Mouse (Mus musculus): ENCODE data around the gene Naa15. TPM values are rescaled to one million over a fixed set of nuclear protein-coding genes. Genes with fewer than 3 reads are reported as not detected.

Gene Naa15
- total and polyA plus RNA-seq, 3 experiments: 27.6 to 95.3 (median 59.0) TPM

DNA sequence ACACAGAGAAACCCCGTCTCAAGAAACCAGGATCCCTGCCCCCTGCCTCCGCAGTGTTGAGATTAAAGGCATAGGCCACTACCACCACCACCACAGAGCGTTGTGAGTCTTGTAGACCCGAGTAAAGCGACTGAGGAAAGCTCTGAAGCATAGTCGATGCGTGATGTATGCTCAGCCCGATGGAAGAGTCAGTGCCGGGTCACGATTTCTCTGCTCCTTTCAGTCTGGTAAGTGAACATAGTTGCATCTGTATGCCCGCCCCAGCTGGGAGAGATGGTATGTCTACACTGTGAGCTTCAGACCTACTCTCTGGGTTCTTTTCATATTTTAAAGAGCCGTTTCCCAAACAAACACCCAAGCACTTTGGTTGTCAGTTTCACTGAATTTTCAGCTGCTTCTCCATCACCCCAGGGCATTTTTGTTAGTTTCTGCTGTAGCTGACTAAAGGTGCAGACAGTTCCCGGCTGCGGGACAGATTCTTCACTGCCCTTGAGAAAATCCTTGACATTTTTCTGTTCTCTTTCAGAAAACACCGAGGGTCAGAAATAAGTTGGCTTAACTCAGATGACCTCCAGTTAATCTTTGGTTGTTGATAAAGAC lies 17.1 kb upstream of the Naa15 start:
- Histone ChIP-seq H3K36me3 (replicated peaks in 1 of 2; ENCODE audit: control insufficient read depth in 1 of 2, insufficient read depth in 1 of 2, low read length in 1 of 2) (peaks cover 3 to 6% of the 10 kb centered on the region in 2 experiments), H3K4me2 (ENCODE audit: insufficient read depth, low read depth, poor library complexity, severe bottlenecking) (no peak overlapping the region), H3K4me1 (ENCODE audit: control insufficient read depth in 1 of 2, insufficient read depth in 2 of 2) (peaks cover 1 to 13% of the 10 kb centered on the region in 2 experiments; a peak in 2 of 4 replicates), H3K27me3 (replicated peaks) (no peaks in the 10 kb centered on the region), H3K9me3 (replicated peaks; ENCODE audit: low read length) (no peaks in the 10 kb centered on the region), H3K79me2 (replicated peaks; ENCODE audit: control insufficient read depth, extremely low read depth, insufficient read depth, poor library complexity, severe bottlenecking) (no peaks in the 10 kb centered on the region), H3K9ac (ENCODE audit: insufficient read depth, low read depth) (no peak overlapping the region), H3K4me3 (replicated peaks in 1 of 3; ENCODE audit: low read depth in 2 of 3, low read length in 2 of 3, poor library complexity in 1 of 3) (no peak overlapping the region), H3K27ac (ENCODE audit: insufficient read depth, low read depth) (no peak overlapping the region)
- DNase-seq (ENCODE audit: extremely low read depth): no peak
- in situ Hi-C loops (cut with MboI; ENCODE audit: low pct_ligation_motif_present, low pct_unique_long_range_greater_than_20kb, low sequenced_read_pairs) (no loop called here), dilution Hi-C loops (cut with MboI; ENCODE audit: extremely low pct_ligation_motif_present, extremely low pct_unique_long_range_greater_than_20kb, low sequenced_read_pairs) (no loop called here)
- TF ChIP-seq ZNF384 (IDR thresholded peaks at IDR 0.05; ENCODE audit: low read depth, low read length) (no peak), E2F4 (IDR thresholded peaks at IDR 0.05; ENCODE audit: insufficient replicate concordance, low read depth, low read length) (no peak), SMC3 (IDR thresholded peaks at IDR 0.05; ENCODE audit: low read depth, low read length) (no peak), MXI1 (IDR thresholded peaks at IDR 0.05; ENCODE audit: low read depth, low read length) (no peak), TBP (conservative IDR thresholded peaks at IDR 0.05; ENCODE audit: low read depth, low read length) (no peak), IRF4 (IDR thresholded peaks at IDR 0.05; ENCODE audit: low read depth, low read length) (no peak), MYC (IDR thresholded peaks at IDR 0.05; ENCODE audit: low read depth, low read length) (no peak)

DNA sequence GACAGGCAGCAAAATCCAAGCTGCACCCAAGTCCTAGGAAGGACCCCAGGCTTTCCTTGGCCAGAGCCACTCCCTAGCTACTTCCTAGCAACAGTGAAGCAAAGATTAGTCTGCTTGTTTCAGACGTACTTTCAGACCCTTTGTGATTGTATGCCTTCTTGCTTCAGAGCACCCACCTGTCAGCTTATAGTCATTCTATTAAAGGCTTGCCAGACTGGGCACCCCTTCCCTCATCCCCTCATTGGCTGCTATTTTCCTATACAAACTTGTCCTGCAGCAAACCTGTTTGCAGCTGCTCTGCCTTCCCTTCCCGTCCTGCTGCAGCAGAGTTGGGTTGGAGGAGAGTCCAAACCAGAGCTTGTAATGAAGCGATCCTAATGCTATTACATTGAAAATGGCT lies 16.3 kb upstream of the Naa15 start:
- Histone ChIP-seq H3K4me1 (ENCODE audit: control insufficient read depth in 1 of 2, insufficient read depth in 2 of 2) (peaks cover 2 to 13% of the 10 kb centered on the region in 2 experiments; a peak in 2 of 4 replicates), H3K4me3 (replicated peaks in 1 of 3; ENCODE audit: low read depth in 2 of 3, low read length in 2 of 3, poor library complexity in 1 of 3) (no peak overlapping the region), H3K36me3 (replicated peaks in 1 of 2; ENCODE audit: control insufficient read depth in 1 of 2, insufficient read depth in 1 of 2, low read length in 1 of 2) (peaks cover 10 to 14% of the 10 kb centered on the region in 2 experiments), H3K9ac (ENCODE audit: insufficient read depth, low read depth) (no peak overlapping the region), H3K27me3 (replicated peaks) (no peaks in the 10 kb centered on the region), H3K9me3 (replicated peaks; ENCODE audit: low read length) (no peaks in the 10 kb centered on the region), H3K79me2 (replicated peaks; ENCODE audit: control insufficient read depth, extremely low read depth, insufficient read depth, poor library complexity, severe bottlenecking) (no peaks in the 10 kb centered on the region), H3K27ac (ENCODE audit: insufficient read depth, low read depth) (no peak overlapping the region), H3K4me2 (ENCODE audit: insufficient read depth, low read depth, poor library complexity, severe bottlenecking) (no peak overlapping the region)
- DNase-seq (ENCODE audit: extremely low read depth): no peak
- in situ Hi-C loops (cut with MboI; ENCODE audit: low pct_ligation_motif_present, low pct_unique_long_range_greater_than_20kb, low sequenced_read_pairs) (no loop called here), dilution Hi-C loops (cut with MboI; ENCODE audit: extremely low pct_ligation_motif_present, extremely low pct_unique_long_range_greater_than_20kb, low sequenced_read_pairs) (no loop called here)
- TF ChIP-seq EP300 (IDR thresholded peaks at IDR 0.05; ENCODE audit: low read length): no peak
- TF ChIP-seq MYC (IDR thresholded peaks at IDR 0.05; ENCODE audit: low read depth, low read length): no peak
- TF ChIP-seq POLR2A (IDR thresholded peaks at IDR 0.05; ENCODE audit: low read depth, low read length): no peak
- no peak for TF ChIP-seq ZKSCAN1 (IDR thresholded peaks at IDR 0.05; ENCODE audit: borderline replicate concordance, low read depth, low read length)

DNA sequence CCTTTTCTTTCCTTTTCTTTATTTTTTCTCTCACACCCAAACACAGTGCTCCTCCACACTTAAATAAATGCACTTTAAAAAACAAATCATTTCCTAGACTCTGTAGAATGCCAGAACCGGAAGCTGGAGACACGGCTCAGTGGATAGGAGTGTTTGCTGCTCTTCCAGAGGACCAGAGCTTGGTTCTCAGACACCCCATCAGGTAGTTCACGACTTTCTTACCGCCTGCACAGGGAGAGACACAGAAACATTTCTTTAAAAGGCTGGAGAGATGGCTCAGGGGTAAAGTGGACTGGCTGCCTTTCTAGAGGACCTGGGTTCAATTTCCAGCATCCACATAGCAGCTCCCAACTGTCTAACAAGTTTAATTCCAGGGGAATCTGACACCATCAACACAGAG lies 15.4 kb upstream of the Naa15 start:
- peaks cover 11 to 20% of the 10 kb centered on the region in 2 experiments for H3K36me3 ChIP-seq (replicated peaks in 1 of 2; ENCODE audit: control insufficient read depth in 1 of 2, insufficient read depth in 1 of 2, low read length in 1 of 2)
- no peak overlapping the region for H3K4me2 ChIP-seq (ENCODE audit: insufficient read depth, low read depth, poor library complexity, severe bottlenecking)
- peaks cover 2 to 13% of the 10 kb centered on the region in 2 experiments; a peak in 2 of 4 replicates for H3K4me1 ChIP-seq (ENCODE audit: control insufficient read depth in 1 of 2, insufficient read depth in 2 of 2)
- H3K27ac ChIP-seq (ENCODE audit: insufficient read depth, low read depth): no peak overlapping the region
- H3K9ac ChIP-seq (ENCODE audit: insufficient read depth, low read depth): no peak overlapping the region
- H3K27me3 ChIP-seq (replicated peaks): no peaks in the 10 kb centered on the region
- no peaks in the 10 kb centered on the region for H3K9me3 ChIP-seq (replicated peaks; ENCODE audit: low read length)
- TF ChIP-seq UBTF (IDR thresholded peaks at IDR 0.05; ENCODE audit: low read depth, low read length) (no peak), PAX5 (IDR thresholded peaks at IDR 0.05; ENCODE audit: low read length) (no peak), ZMIZ1 (IDR thresholded peaks at IDR 0.05; ENCODE audit: low read depth, low read length) (no peak), TCF12 (IDR thresholded peaks at IDR 0.05; ENCODE audit: low read depth, low read length) (no peak), MAX (IDR thresholded peaks at IDR 0.05; ENCODE audit: low read length) (no peak), ETS1 (conservative IDR thresholded peaks at IDR 0.05; ENCODE audit: low read depth, low read length) (no peak), BHLHE40 (IDR thresholded peaks at IDR 0.05; ENCODE audit: low read depth, low read length) (no peak), ZKSCAN1 (IDR thresholded peaks at IDR 0.05; ENCODE audit: borderline replicate concordance, low read depth, low read length) (no peak), IRF4 (IDR thresholded peaks at IDR 0.05; ENCODE audit: low read depth, low read length) (no peak), JUND (conservative IDR thresholded peaks at IDR 0.05; ENCODE audit: low read depth, low read length) (no peak), HCFC1 (IDR thresholded peaks at IDR 0.05; ENCODE audit: low read depth, low read length) (no peak), RAD21 (IDR thresholded peaks at IDR 0.05; ENCODE audit: low read depth, low read length) (no peak)
- H3K79me2 ChIP-seq (replicated peaks; ENCODE audit: control insufficient read depth, extremely low read depth, insufficient read depth, poor library complexity, severe bottlenecking): no peaks in the 10 kb centered on the region
- no peak for DNase-seq (ENCODE audit: extremely low read depth)
- dilution Hi-C loops (cut with MboI; ENCODE audit: extremely low pct_ligation_motif_present, extremely low pct_unique_long_range_greater_than_20kb, low sequenced_read_pairs): no loop called here
- in situ Hi-C loops (cut with MboI; ENCODE audit: low pct_ligation_motif_present, low pct_unique_long_range_greater_than_20kb, low sequenced_read_pairs): no loop called here
- no peak overlapping the region for H3K4me3 ChIP-seq (replicated peaks in 1 of 3; ENCODE audit: low read depth in 2 of 3, low read length in 2 of 3, poor library complexity in 1 of 3)

Measured in CH12.LX (cell line).